Mouse (Mus musculus) kidney, postnatal 25 days (tissue): ENCODE measurements at regions not wholly inside any gene's neighbourhood (a gene's known extent, or its start where the extent isn't known, plus 50 kb on each side); places are given as distances from the start of the nearest gene placed in this dataset.

Source experiments
- DNase-seq, 2 experiments: peaks; one replicate each; pipeline ENCODE4 v3.0.0; 2021; ENCODE audit warnings: mixed read lengths in 2 of 2

- DNase-seq, result no peak
Measured at GRCm38 (mm10) chr13:83882839-83883238, 339.3 kb upstream of the Tmem161b start.

- DNase-seq, result no peak
Measured at GRCm38 (mm10) chr13:83883821-83884220, 338.3 kb upstream of the Tmem161b start.

GRCm38 (mm10) chr13:83884226-83884625 lies 337.9 kb upstream of the Tmem161b start:
- no peak for DNase-seq

GRCm38 (mm10) chr13:83884766-83885543 lies 337.1 kb upstream of the Tmem161b start:
- no peak for DNase-seq

- DNase-seq, result no peak
Measured at GRCm38 (mm10) chr13:83885729-83886128, 336.4 kb upstream of the Tmem161b start.

- no peak for DNase-seq
Measured at GRCm38 (mm10) chr13:83914697-83915096, 307.4 kb upstream of the Tmem161b start.

GRCm38 (mm10) chr13:83932761-83933160 lies 289.3 kb upstream of the Tmem161b start:
- no peak for DNase-seq

GRCm38 (mm10) chr13:83946495-83946894 lies 275.6 kb upstream of the Tmem161b start:
- DNase-seq, result no peak

- no peak for DNase-seq
Measured at GRCm38 (mm10) chr13:83951163-83951562, 270.9 kb upstream of the Tmem161b start.

- DNase-seq, result no peak
Measured at GRCm38 (mm10) chr13:83951808-83952207, 270.3 kb upstream of the Tmem161b start.

GRCm38 (mm10) chr13:83952353-83952752 lies 269.7 kb upstream of the Tmem161b start:
- no peak for DNase-seq

GRCm38 (mm10) chr13:83952862-83953261 lies 269.2 kb upstream of the Tmem161b start:
- no peak for DNase-seq

- no peak for DNase-seq
Measured at GRCm38 (mm10) chr13:83955701-83956100, 266.4 kb upstream of the Tmem161b start.

- no peak for DNase-seq
Measured at GRCm38 (mm10) chr13:83978541-83978940, 243.6 kb upstream of the Tmem161b start.

GRCm38 (mm10) chr13:83979535-83979934 lies 242.6 kb upstream of the Tmem161b start:
- DNase-seq, result no peak

GRCm38 (mm10) chr13:83984651-83985331 lies 237.3 kb upstream of the Tmem161b start:
- no peak for DNase-seq

GRCm38 (mm10) chr13:83987746-83988423 lies 234.2 kb upstream of the Tmem161b start:
- no peak for DNase-seq

- no peak for DNase-seq
Measured at GRCm38 (mm10) chr13:83988517-83988916, 233.6 kb upstream of the Tmem161b start.

- DNase-seq, result no peak
Measured at GRCm38 (mm10) chr13:83997599-83998369, 224.3 kb upstream of the Tmem161b start.

- DNase-seq, result no peak
Measured at GRCm38 (mm10) chr13:84021771-84022170, 200.3 kb upstream of the Tmem161b start.

GRCm38 (mm10) chr13:84023021-84023420 lies 199.1 kb upstream of the Tmem161b start:
- no peak for DNase-seq

- peak in 1 of 2 experiments; percentile 17 for DNase-seq
Measured at GRCm38 (mm10) chr13:84023637-84024036, 198.5 kb upstream of the Tmem161b start.

- no peak for DNase-seq
Measured at GRCm38 (mm10) chr13:84025348-84025747, 196.7 kb upstream of the Tmem161b start.
